In the genomic region with DNA sequence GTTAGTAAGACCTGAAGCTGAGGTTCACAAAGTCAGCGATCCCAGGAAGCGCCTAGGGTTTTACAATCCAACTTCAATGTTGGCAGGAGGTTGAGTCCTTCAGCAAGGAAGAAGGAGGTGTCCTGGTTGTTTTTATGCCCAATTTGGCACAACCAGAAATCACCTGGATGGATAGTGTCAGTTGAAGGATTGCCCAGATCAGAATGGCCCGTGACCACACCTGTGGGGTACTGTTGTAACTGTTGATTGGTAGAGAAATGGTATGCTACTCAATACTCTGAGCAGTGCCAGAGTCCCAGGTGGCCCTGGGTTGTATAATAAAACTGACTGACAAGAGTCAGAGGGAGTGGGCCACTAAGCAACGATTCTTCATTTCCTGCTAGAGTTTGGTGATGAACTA, we compare ENCODE assay signal across 17 mouse cellular contexts.
"Had no signal": no experiment of that assay in that cellular context is flagged by ENCODE, and none has a peak within 500 bp of the region (broad histone marks: within the 10 kb centered on the region; RNA-seq: fewer than 3 reads in every experiment).

No protein-coding gene starts in this region.

- H3K4me1 ChIP-seq: lung, embryonic 15.5 days; stomach, embryonic 15.5 days had no signal

- H3K27ac ChIP-seq: lung, embryonic 15.5 days; macrophage; midbrain, embryonic 12.5 days; neural tube, embryonic 12.5 days; stomach, embryonic 15.5 days; stomach, postnatal 0 days had no signal

- H3K4me2 ChIP-seq: lung, embryonic 15.5 days; midbrain, embryonic 12.5 days; neural tube, embryonic 12.5 days; stomach, embryonic 15.5 days had no signal

- H3K36me3 ChIP-seq: lung, embryonic 15.5 days; midbrain, embryonic 12.5 days; neural tube, embryonic 12.5 days; stomach, embryonic 15.5 days had no signal

- DNase-seq: liver, postnatal 0 days; lung, adult 2 months; lung, postnatal 14 days; lung, postnatal 36 days; midbrain, embryonic 14.5 days; right cerebral cortex, postnatal 14 days; thymus, adult 2 months; thymus, postnatal 25 days; thymus, postnatal 4 days had no signal

- ATAC-seq: lung, postnatal 0 days had no signal

- H3K9me3 ChIP-seq: lung, embryonic 15.5 days; megakaryocyte, embryonic 14.5 days; midbrain, embryonic 12.5 days; neural tube, embryonic 12.5 days; stomach, embryonic 15.5 days had no signal

- H3K9ac ChIP-seq: liver, postnatal 0 days; lung, embryonic 15.5 days; midbrain, embryonic 12.5 days; neural tube, embryonic 12.5 days; stomach, embryonic 15.5 days had no signal

- H3K4me3 ChIP-seq: lung, embryonic 15.5 days; megakaryocyte, embryonic 14.5 days; midbrain, embryonic 12.5 days; neural tube, embryonic 12.5 days; stomach, embryonic 15.5 days had no signal

- H3K27me3 ChIP-seq: lung, embryonic 15.5 days; midbrain, embryonic 12.5 days; neural tube, embryonic 12.5 days; stomach, embryonic 15.5 days had no signal
